Mouse (Mus musculus) ovary, postnatal 10 days (tissue): ENCODE measurements at regions not wholly inside any gene's neighbourhood (a gene's known extent, or its start where the extent isn't known, plus 50 kb on each side); places are given as distances from the start of the nearest gene placed in this dataset.

Experiments
- DNase-seq: peaks from one replicate; pipeline ENCODE4 v3.0.0; 2022; ENCODE audit warnings: low spot score

DNA sequence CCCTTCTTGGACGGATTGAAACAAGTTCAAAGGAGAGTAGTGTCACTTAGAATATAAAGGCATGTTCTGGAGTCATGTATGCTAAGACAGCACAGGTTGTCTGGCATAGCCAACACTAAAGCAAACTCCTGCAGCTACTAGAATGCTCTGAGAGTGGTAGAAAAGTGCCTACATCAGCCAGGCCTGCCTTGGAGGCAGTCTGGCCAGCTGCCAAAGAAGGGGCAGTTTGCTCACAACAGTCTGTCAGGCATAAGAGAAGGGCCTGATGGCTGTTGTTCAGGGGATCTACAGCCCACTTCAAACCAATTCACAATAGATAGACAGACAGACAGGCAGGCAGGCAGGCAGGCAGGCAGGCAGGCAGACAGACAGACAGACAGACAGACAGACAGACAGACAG is 136.5 kb upstream of the Dap start:
- DNase-seq, result no peak

DNA sequence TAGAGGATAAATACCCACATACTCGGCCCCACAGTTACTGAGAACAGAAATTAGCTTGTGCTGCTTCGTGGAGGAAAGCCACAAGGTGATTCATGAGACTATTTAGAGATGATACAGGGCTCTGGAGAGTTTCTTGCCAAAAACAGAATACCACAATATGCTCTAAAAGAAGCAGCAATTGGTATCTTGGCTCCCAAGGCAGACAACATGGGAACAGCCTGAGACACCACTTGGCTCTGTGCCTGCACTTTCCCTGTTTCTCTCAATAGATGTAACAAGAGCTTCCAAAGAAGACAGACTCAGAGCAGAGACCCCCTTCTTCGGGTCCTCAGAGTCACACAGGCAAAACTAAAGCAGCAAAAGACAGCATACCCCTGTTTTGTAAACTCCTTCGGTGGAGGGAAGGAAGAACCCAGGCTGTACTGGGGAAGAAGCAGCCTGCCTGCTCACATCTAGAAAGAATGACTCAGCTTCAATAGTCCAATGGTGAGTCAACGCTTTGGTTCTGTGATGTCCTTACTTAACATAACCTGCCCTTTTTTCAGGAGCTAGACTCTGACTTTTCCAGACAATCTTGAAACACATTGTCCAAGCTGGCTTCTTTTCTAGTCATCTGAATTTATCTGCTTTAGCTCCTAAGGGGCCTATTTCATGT is 132.1 kb upstream of the Dap start:
- DNase-seq, result no peak

DNA sequence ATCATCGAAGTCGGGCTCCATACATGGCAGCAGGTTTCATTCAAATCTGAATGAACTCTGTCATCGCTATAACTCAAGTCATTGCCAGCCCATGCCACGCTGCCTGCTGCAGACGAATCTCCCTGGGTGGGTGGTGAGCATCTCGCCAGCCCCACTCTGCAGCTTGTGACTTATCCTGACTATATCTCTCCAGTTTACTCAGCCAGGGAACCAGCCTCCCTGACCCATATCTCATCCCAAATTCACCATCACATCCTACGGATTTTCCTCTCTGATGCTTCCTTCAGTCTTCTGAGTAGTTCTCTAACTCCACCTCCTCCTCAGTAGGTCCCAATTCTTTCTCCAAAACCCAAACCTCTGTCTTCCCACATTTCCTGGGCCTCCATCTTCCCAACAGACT is 127.9 kb upstream of the Dap start:
- no peak for DNase-seq

DNA sequence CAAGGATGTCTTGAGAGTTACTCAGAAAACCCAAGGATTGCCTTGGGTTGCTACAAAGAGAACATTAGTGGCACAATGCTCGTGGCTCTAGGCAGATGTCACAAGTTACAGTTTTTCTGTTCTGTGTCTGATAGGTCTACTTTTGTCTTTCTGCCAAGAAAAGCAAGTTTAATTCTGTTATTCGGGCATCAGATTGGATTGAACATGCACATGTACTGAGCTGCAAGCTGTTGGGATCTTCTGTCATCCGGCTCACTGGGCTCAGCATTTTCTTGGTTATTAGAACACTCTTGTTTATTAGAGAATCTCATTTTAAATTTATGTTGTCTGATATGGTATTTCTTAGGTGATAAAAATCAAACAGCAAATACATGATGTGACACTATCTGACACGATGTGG is 126.8 kb upstream of the Dap start:
- DNase-seq, result no peak

DNA sequence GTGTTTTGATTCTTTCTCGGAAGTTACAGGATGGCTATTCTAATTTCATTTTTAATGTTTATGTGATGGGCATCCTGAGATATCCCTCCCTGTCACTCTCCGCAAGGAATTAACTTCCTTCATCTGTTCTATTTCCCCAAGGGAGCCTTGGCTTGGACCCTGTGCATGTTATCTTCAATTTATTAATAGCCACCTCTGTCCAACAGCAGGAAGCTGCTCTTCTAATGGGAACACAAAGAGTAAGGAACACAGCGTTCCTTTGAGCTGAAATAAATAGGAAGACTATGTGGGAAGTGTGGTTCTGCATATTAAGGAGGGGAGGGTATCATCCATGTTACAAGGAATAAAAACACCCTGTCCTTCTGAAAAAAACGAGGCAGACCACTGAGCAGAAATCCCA is 119.4 kb upstream of the Dap start:
- no peak for DNase-seq

DNA sequence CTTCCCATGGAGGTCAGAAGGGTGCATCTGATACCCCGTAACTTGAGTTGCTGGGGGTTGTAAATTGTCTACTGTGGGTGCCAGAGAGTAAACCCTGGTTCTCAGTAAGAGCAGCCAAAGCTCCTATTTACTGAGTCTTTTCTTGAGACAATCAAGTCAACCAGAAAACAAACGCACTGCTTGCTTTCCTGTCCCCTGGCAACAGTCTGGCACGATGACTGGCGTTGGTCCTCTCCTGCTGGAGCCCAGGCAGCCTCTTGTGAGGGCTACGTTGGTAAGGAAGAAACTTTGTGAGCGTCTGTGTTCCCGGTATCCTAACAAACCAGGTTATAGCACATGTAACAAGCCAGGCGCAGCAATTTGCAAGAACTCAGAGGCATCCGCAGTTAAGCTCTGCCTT is 117.2 kb upstream of the Dap start:
- no peak for DNase-seq

DNA sequence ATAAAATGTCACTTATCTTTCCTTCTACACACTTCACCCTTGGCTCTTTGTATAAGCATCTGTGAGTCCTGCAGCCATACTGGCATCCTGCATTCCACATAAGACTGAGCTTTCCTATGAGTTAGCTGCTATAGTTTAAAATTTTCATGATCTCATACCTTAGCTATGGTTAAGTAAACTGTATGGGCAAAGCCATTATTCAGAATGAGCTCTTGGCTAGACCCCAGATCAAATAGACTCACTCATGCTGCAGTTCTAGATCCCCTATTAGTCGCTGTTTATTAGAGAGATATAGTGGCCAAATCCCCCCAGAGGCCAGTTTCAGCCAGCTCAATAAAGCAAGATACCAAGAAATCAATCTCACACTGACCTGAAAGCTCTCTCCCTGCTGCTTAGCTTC is 110.9 kb upstream of the Dap start:
- DNase-seq, result no peak

DNA sequence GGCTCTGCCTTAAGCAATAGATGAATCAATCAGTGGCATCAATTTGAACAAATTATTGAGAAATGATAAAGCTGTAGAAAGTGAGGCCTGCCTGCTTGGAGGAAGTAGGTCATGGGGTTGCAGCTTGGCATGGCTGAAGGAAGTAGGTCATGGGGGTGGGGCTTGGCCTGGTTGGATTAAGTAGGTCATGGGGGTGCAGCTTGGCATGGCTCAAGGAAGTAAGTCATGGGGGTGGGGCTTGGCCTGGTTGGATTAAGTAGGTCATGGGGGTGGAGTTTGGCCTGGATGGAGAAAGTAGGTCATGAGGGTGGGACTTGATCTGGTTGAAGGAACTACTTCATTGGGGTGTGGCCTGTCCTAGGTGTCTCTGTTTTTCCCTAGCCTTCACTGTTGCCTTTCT is 106.8 kb upstream of the Dap start:
- no peak for DNase-seq

DNA sequence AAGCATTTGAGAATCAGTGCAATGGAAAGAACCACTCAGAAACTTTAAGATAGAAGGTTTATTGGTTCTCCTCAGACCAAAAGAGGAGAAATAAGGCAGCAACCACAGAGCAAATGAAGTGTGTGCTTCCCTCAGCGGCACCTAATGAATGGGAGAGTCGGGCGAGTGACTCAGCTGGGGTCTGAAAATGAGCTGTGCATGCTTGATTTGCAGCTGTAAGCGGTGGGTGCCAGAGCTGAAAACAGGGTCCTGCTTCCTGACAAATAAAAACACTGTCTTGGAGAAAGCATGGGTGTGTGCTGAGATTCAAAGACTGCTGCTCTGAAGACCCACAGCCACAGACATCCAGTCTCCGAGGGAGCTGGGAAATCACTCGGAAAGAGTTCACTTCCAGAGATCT is 104.0 kb upstream of the Dap start:
- DNase-seq, result no peak

DNA sequence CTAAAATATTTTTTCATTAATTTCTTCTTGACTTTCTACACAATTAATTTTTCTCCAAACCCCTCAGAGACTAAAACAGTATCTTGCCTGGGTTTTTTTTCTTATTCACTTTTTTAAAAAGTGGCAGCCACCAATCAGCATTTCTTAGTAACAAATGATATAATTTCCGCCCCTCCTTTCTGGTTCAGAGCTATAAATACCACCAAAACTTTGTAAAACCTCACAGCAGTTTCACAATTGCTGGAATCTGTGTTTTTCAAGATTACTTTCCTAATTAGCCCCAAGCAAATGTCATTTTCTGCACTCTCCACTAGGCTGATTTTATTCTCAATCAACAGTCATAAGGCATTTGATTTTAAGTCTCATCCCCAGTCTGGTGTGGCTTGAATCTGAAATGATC is 98.3 kb upstream of the Dap start:
- DNase-seq, result no peak

DNA sequence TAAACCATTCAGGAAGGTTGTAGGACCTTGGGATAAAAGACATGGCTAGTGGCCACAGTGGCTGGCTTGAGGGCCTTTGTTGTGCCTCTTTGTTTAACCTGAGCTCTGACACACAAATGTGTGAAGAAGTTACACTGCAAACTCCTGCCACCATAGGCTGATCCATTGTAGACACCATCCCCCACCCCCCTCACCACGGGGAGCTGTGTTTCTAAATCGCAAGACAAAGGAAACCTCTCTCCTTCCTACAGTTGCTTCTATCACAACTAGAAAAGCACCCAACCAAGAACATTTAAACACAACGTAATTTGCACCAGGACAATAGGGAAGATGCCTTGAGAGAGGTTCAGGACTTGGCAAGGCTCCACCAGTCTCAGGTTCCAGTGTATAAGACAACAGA is 97.1 kb upstream of the Dap start:
- no peak for DNase-seq

DNA sequence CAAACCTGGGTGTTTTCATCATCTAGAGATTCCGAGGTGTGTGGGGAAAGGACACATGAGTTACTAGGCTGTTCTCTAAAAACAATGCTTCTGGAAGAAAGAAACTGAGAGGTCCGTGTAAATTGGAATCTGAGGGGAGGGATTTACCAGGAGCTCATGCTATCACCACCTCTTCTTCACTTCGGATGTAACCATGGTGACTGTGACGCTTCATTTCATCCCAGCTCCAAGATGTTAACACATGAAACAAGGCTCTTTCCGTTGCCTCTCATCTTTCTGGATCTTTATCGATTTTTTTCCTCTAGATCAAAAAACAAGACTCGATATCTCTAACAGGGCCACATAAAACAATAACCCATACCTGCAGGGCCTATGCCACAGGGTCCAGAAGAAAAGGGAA is 89.2 kb upstream of the Dap start:
- DNase-seq, result no peak

DNA sequence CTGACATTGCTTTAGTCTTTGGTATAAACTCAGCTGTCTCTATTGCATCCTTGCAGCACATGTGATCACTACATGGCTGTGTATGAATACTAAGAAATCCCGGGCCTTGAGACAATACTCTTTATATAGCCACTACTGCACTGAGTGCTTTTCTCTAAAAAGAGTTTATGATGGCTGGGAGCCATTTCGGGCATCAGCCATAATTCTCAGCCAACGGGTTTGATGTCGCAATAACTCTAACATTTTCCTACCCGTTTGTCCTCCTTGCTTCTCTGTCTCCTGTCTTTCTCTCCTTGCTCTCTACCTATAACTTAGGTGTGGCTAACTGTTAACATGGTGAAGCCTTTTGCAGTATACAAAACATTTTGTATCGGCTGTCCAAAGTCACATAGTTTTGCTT is 85.5 kb upstream of the Dap start:
- DNase-seq, result no peak

DNA sequence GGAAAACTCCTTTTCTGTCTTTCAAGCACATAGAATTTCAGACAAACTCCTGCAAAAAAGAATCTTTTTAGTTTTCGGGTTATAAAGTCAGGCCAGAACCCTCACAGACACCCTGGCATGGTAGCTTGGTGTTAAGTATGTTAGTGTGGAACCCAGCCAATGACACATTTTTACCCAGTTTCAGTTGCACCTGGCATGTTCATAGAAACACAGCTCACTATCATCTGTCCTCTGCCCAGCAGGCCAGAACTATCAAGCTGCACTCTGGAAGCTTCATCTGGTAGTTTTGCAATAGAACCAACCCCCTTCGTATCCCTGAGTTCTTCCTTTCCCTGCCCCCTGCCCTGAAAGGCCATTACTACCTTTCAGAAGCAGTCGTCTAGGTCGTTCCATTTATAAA is 82.4 kb upstream of the Dap start:
- DNase-seq, result no peak

DNA sequence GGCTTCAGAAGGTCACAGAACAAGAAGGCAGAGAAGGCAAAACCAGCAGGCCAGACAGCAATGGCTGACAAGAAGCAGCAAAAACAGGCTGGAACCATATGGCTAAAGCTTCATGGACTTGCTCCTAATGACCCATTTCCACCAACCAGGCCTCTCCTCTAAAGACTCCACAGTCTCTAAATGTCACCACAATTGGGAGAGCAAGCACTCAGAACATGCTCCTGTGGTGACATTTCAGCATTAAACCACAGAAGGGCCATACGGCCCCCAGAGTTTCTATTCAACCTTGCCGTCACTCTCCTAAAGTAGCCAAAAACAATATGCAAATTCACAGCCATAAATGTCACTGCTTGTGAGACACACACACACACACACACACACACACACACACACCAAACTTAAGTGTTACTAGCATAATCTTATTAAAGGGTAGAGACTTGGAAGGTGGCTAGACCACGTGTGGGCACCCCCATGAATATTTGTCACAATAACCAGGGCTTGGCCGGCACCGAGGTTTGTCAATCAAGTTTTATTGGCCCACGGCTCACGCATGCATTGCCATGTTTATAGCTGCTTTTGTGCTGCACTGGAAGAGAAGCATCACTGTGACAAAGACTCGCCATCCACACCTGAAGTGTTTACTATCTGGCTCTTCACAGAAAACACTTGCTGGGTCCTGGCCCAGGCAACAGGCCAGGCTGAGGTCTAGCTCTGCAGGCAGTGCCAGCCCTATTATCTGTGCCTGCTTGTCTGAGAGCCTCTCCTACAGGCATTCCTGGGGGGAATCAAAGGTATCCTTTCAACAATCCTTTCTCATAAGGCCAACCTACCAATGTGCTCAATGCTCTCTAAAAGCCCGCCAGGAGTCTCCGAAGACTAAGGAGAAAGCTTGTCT is 75.6 kb upstream of the Dap start:
- no peak for DNase-seq

DNA sequence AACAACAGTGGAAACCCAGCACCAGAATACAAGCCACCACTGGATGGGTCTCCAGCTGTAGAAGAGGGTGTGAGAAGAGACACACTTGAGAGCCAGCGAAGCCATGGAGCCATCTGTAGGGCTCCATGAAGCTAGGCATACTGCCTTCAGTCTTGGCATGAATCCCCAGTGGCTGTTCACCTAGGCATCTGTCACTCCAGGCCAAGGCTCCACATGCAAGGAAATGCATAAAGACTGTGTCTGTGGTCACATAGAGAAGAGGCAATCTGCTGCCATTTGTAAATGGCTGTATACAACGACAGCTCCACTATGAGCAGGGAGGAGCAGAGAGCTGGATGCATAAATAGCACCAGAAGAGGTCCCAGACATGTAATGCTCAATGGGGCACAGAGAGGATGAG is 74.3 kb upstream of the Dap start:
- no peak for DNase-seq

DNA sequence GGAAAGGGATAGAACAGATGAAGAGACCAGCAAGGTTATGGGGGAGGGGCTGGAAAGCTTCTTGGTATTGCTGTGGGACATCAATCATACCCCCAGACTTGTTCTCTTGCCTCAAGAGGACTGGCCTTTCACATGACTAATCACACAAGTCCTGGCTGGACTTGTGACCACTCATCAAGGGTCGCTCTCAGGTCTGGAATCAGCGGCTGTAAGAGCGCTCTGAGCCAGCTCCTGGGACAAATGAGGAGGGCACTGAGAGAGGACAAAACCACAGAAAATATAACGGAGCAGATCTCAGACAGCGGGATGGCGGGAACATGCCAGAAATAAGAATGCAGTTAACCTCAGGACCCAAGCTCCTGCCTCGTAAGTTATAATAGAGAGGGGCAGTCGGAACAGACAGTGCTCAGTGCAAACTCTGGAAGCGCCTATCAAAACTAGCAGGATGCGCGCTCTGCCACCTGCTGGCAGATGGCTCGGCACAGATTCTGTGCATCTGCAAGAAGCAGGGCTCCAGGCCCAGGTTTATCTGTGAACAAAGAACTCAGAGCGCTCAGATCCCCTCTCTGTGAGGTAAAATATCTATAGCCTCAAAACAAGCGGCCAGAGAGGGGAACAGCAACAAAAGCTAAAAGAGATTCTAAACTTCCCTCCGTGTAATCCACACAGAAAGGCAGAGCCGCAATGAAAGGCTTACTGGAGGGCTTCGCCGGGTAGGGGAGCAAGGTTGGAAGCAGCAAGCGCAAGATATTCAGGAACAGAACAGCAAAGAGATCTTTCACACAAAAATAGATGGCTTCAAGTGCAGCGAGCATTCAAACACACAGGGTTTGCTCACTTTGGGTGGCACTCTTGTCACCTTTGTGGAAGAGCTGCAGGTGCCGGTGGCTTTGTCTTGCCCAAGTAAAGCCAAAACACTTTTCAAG is 73.3 kb upstream of the Dap start:
- DNase-seq, result peak; percentile 16

DNA sequence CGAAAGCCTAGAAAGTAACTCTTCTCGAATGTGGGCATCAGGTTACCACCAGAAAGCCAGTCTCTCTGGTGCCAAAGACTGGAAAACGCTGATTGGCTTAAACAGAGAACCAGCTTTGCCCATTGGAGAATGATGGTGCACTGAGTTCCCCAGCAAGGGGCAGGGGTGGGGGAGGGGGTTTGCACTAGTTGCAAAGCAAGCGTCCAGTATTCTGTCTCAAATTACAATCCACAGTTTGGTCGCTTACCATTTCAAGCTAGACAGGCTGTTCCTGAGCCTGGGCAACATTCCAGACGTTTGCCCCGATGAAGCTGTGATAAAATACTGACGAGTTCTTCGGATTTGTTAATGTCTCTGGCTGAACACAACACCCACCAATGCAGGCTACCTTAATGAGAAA is 69.0 kb upstream of the Dap start:
- DNase-seq, result no peak

DNA sequence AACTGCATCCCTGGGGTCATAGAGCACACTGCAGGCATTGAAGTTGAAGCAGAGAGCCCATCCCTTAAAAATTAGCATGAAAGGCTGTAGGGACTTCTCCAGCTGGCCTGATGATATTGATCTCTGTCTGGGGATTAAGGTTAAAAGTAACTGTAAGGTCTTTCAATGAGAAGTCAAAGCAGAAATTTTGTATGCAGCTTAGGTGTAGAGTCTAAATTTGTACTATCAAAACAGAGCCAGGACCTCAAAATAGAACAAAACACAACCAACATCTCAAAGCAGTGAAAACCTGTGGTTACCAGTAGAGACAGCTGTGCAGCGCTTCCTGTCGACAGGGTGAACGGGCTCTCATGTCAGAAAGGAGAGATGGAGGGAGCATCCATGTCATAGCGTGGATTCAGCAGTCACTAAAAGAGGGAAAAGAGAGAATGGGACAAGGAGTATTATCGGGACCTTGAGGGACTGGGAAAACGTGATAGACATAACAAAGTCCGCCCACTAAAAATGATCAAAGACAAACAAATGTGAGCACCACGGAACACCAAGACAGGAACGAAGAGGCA is 57.5 kb upstream of the Dap start:
- DNase-seq, result no peak

DNA sequence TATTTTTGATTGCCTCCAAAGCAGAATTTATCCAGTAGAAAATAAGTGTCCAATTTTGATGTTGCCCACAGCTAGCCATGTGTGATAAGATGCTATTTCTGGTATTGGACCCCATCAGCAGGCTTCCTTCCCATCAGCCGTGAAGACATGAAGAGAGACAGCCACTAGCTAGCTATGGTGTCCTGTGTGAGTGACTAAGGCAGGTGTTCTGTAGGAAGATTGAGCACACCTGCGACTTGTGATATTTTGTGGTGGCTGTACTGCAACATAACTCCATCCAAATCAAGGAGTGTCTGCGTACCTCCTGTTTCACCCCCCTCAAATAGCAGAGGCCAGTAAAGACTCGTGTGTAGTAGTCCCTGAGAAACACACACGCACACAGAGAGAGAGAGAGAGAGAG is 56.6 kb upstream of the Dap start:
- DNase-seq, result no peak

DNA sequence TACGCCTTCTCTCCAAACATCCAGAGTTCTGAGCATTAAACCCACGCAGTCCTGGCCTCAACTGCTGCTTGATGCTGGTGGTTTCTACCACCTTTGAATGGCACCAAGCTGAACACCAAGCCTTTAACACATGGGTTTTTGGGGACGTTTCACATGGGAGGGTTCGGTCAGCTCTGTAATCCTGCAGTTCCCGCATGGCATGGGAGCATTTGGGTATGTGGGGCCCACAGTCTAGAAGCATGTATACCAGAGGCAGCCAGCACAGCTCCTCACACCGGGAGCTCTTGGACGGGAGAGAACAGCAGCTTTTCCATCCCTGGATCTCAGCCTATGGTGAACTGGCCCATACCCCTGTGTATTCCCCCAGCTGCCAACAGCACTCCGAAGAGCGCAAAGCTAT is 55.9 kb upstream of the Dap start:
- no peak for DNase-seq

DNA sequence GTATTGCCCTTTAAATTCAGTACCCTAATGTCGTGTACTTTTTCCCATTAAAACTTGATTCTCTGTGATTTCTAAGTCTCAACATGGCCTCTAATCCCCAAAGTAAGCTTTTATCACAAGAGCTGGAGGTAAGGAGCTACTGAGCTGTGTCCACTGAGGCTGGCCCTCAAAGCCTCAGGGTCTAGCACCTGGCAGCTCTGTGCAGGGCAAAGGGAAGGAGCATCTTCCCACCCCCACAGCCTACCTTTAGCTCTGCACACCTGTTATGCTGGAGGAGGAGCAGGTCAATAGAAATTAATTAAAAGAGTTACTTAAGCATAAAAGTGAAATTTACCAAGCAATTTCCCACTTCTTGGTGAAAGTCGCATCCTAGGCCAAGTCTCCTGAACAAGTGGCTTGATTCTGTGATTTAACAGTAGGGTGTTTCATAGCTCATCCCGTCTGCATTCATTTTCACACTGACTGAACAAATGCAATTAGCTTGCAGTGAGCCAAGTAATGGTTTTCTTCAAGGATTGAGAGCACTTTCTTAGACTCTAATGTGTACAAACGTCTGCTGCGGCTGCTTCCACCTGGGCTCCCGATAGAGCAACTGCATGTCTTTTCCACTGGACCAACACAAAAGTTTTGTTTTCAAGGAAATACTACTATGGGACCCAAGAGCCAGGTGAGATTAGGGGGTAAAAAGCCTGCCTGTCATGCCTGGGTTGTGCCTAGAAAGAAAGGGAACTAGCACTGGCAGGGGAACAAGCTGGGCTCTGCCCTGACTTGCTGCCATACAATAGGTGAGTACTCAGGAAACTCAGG is 50.6 kb upstream of the Dap start:
- DNase-seq, result no peak
